Mouse (Mus musculus): ENCODE results near the gene Cdh20. TPM values are rescaled to one million over a fixed set of nuclear protein-coding genes. Genes with fewer than 3 reads are reported as not detected.
"Not testable (repeated sequence)": the region's sequence is repeated elsewhere in the genome, so short reads cannot be mapped to it uniquely, and the experiment has no call there.

The Cdh20 gene
- total and polyA plus RNA-seq, 3 experiments = 0.05 TPM; not detected in 2

- H3K36me3 ChIP-seq (replicated peaks) = no peaks in the 10 kb centered on the region
- H3K9me3 ChIP-seq (replicated peaks) = peaks cover 11% of the 10 kb centered on the region; the same call in 1 of the 2 replicates
- no peaks in the 10 kb centered on the region for H3K27me3 ChIP-seq (ENCODE audit: insufficient read depth, low read length)
- no peak overlapping the region for H3K4me3 ChIP-seq (ENCODE audit: low read depth, low read length)
- no peaks in the 10 kb centered on the region for H3K4me1 ChIP-seq (ENCODE audit: insufficient read depth, low read depth, low read length)
- DNase-seq (ENCODE audit: low spot score) = no peak
- ATAC-seq (ENCODE audit: extremely low read depth, insufficient number of reproducible peaks, low FRiP score, poor library complexity, severe bottlenecking) = no peak
- TF ChIP-seq GATA2 (IDR thresholded peaks at IDR 0.05; ENCODE audit: borderline replicate concordance, low read depth, low read length) (no peak), GATA1 (IDR thresholded peaks at IDR 0.05; ENCODE audit: borderline replicate concordance, low read length) (no peak), CTCF (IDR thresholded peaks at IDR 0.05; ENCODE audit: low read depth, low read length) (no peak), POLR2AphosphoS5 (IDR thresholded peaks at IDR 0.05; ENCODE audit: insufficient replicate concordance, low read depth, low read length) (no peak), TAL1 (conservative IDR thresholded peaks at IDR 0.05; ENCODE audit: low read depth, low read length) (no peak)
Observed at GRCm38 (mm10) chr1:104917307-104917836, 149.0 kb downstream of the Cdh20 start.

DNA sequence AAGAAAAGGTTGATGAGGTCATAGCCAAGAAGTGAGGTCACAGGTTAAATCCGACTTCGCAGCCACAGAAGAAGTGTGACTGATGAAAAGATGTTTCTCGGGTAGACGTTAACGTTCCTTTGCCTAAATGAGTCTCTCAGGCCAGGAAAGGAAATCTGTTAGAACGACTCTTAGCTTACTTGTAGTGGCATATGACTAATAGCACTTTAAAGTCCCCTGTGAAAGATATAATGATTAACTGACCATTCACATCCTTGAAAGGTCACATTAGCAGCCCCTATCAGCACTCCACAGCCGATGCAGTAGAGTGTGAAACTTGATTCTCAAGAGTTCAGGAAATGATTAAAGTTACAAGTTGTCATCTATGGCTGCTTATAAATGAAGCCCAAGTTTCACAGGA lies 164.7 kb downstream of the Cdh20 start:
- Histone ChIP-seq H3K36me3 (replicated peaks) (no peaks in the 10 kb centered on the region), H3K4me3 (ENCODE audit: low read depth, low read length) (no peak overlapping the region), H3K4me1 (ENCODE audit: insufficient read depth, low read depth, low read length) (no peaks in the 10 kb centered on the region), H3K9me3 (replicated peaks) (0 out of 2 replicates have a peak, but pooled peaks cover 3% of the 10 kb centered on the region), H3K27me3 (ENCODE audit: insufficient read depth, low read length) (no peaks in the 10 kb centered on the region)
- ATAC-seq (ENCODE audit: extremely low read depth, insufficient number of reproducible peaks, low FRiP score, poor library complexity, severe bottlenecking) (no peak), DNase-seq (ENCODE audit: low spot score) (no peak)
- TF ChIP-seq CTCF (IDR thresholded peaks at IDR 0.05; ENCODE audit: low read depth, low read length) = no peak

- Histone ChIP-seq H3K9me3 (replicated peaks) (0 out of 2 replicates have a peak, but pooled peaks cover 9% of the 10 kb centered on the region), H3K4me1 (ENCODE audit: insufficient read depth, low read depth, low read length) (no peaks in the 10 kb centered on the region), H3K4me3 (ENCODE audit: low read depth, low read length) (no peak overlapping the region), H3K27me3 (ENCODE audit: insufficient read depth, low read length) (no peaks in the 10 kb centered on the region), H3K36me3 (replicated peaks) (no peaks in the 10 kb centered on the region)
- no peak for DNase-seq (ENCODE audit: low spot score)
- ATAC-seq (ENCODE audit: extremely low read depth, insufficient number of reproducible peaks, low FRiP score, poor library complexity, severe bottlenecking) = no peak
- TF ChIP-seq GATA2 (IDR thresholded peaks at IDR 0.05; ENCODE audit: borderline replicate concordance, low read depth, low read length) = no peak
- TF ChIP-seq POLR2AphosphoS5 (IDR thresholded peaks at IDR 0.05; ENCODE audit: insufficient replicate concordance, low read depth, low read length) = no peak
- TF ChIP-seq TAL1 (conservative IDR thresholded peaks at IDR 0.05; ENCODE audit: low read depth, low read length) = no peak
Observed at GRCm38 (mm10) chr1:104936966-104937365, 168.6 kb downstream of the Cdh20 start.

- no peak for TF ChIP-seq GATA2 (IDR thresholded peaks at IDR 0.05; ENCODE audit: borderline replicate concordance, low read depth, low read length)
- no peak for TF ChIP-seq TAL1 (conservative IDR thresholded peaks at IDR 0.05; ENCODE audit: low read depth, low read length)
- DNase-seq (ENCODE audit: low spot score) (no peak), ATAC-seq (ENCODE audit: extremely low read depth, insufficient number of reproducible peaks, low FRiP score, poor library complexity, severe bottlenecking) (no peak)
Observed at GRCm38 (mm10) chr1:104939156-104939555, 170.8 kb downstream of the Cdh20 start.

DNA sequence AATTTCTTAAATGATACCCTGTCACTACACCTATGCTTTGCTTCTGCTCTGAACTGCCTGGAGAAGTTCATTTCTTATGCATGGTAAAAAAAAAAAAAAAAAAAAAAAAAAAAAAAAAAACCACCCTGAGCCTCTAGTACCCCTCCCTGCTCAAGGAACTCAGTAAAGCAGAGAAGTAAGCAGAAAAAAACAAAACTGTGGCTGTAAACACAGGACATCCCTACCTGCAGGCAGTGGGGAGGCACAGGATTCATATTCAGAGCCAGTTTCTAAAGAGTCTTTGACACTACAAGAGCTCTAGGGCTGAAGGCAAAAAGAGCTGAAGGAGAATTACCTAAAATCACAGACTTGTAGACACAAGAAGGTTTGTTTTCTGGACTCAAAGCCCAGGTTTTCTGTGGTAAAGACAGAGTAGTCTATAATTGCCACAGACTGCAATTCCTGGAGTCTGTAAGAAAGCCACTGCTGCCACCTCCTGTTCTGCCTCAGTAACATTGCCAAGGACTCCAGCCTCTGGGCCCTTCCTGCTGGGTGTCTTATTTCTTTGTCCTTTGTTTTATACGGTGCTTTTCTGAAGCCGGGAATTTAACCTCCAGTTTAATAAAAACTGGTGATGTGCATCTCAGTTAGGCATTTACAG lies 176.3 kb downstream of the Cdh20 start:
- no peaks in the 10 kb centered on the region for H3K36me3 ChIP-seq (replicated peaks)
- no peak for TF ChIP-seq CTCF (IDR thresholded peaks at IDR 0.05; ENCODE audit: low read depth, low read length)
- no peak for TF ChIP-seq TAL1 (conservative IDR thresholded peaks at IDR 0.05; ENCODE audit: low read depth, low read length)
- no peak for TF ChIP-seq GATA2 (IDR thresholded peaks at IDR 0.05; ENCODE audit: borderline replicate concordance, low read depth, low read length)
- TF ChIP-seq GATA1 (IDR thresholded peaks at IDR 0.05; ENCODE audit: borderline replicate concordance, low read length) = no peak
- no peak for TF ChIP-seq POLR2AphosphoS5 (IDR thresholded peaks at IDR 0.05; ENCODE audit: insufficient replicate concordance, low read depth, low read length)

More at GRCm38 (mm10) chr1:104939156-104939555, 170.8 kb downstream of the Cdh20 start:
- H3K4me1 ChIP-seq (ENCODE audit: insufficient read depth, low read depth, low read length) = no peaks in the 10 kb centered on the region
- H3K27me3 ChIP-seq (ENCODE audit: insufficient read depth, low read length) = no peaks in the 10 kb centered on the region
- no peaks in the 10 kb centered on the region for H3K36me3 ChIP-seq (replicated peaks)
- no peak overlapping the region for H3K4me3 ChIP-seq (ENCODE audit: low read depth, low read length)
- H3K9me3 ChIP-seq (replicated peaks) = peaks cover 12% of the 10 kb centered on the region; the same call in 1 of the 2 replicates

DNA sequence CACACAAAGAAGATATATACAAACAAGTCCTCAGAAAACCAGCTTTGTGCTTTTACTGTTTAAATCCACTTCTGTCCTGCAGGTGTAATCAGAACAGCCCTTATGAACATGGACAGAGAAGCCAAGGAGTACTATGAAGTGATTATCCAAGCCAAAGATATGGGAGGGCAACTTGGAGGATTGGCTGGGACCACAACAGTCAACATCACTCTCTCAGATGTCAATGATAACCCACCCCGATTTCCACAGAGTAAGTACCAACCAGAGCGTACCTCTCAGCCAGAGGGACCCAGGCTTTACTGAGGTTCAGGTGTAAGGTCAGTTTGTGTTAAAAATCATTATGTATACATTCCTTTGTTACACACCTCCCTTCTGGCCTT lies 176.8 kb downstream of the Cdh20 start:
- DNase-seq (ENCODE audit: low spot score) = no peak
- no peaks in the 10 kb centered on the region for H3K4me1 ChIP-seq (ENCODE audit: insufficient read depth, low read depth, low read length)
- no peak overlapping the region for H3K4me3 ChIP-seq (ENCODE audit: low read depth, low read length)
- no peak for ATAC-seq (ENCODE audit: extremely low read depth, insufficient number of reproducible peaks, low FRiP score, poor library complexity, severe bottlenecking)
- H3K9me3 ChIP-seq (replicated peaks) = peaks cover 11% of the 10 kb centered on the region
- H3K27me3 ChIP-seq (ENCODE audit: insufficient read depth, low read length) = no peaks in the 10 kb centered on the region
- no peak for TF ChIP-seq GATA1 (IDR thresholded peaks at IDR 0.05; ENCODE audit: borderline replicate concordance, low read length)
- TF ChIP-seq POLR2AphosphoS5 (IDR thresholded peaks at IDR 0.05; ENCODE audit: insufficient replicate concordance, low read depth, low read length) = no peak
- no peaks in the 10 kb centered on the region for H3K36me3 ChIP-seq (replicated peaks)

More for the DNA sequence above, 176.3 kb downstream of the Cdh20 start:
- H3K9me3 ChIP-seq (replicated peaks) = peaks cover 9% of the 10 kb centered on the region
- no peak overlapping the region for H3K4me3 ChIP-seq (ENCODE audit: low read depth, low read length)
- no peak for ATAC-seq (ENCODE audit: extremely low read depth, insufficient number of reproducible peaks, low FRiP score, poor library complexity, severe bottlenecking)
- H3K4me1 ChIP-seq (ENCODE audit: insufficient read depth, low read depth, low read length) = no peaks in the 10 kb centered on the region
- DNase-seq (ENCODE audit: low spot score) = no peak
- no peaks in the 10 kb centered on the region for H3K27me3 ChIP-seq (ENCODE audit: insufficient read depth, low read length)

DNA sequence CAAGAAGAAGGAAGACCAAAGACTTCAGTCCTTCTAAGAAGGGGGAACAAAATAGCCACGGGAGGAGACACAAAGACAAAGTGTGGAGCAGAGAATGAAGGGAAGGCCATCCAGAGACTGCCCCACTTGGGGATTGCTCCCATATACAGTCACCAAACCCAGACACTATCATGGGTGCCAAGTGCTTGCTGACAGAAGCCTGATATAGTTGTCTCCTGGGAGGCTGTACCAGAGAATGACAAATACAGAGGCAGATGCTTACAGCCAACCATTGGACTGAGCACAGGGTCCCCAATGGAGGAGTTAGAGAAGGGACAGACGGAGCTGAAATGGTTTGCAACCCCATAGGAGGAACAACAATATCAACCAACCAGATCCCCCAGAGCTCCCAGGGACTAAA lies 181.3 kb downstream of the Cdh20 start:
- ATAC-seq (ENCODE audit: extremely low read depth, insufficient number of reproducible peaks, low FRiP score, poor library complexity, severe bottlenecking); H3K27me3 ChIP-seq (ENCODE audit: insufficient read depth, low read length); H3K9me3 ChIP-seq (replicated peaks); H3K36me3 ChIP-seq (replicated peaks); H3K4me1 ChIP-seq (ENCODE audit: insufficient read depth, low read depth, low read length); H3K4me3 ChIP-seq (ENCODE audit: low read depth, low read length); DNase-seq (ENCODE audit: low spot score): not testable (repeated sequence)
